Mouse (Mus musculus) embryonic facial prominence, embryonic 12.5 days (tissue): Measurements from ENCODE around the gene Alg10b. TPM values are rescaled to one million over a fixed set of nuclear protein-coding genes. Genes with fewer than 3 reads are reported as not detected.

Source experiments
- microRNA-seq: library from miRNA; unstranded; fragments of <30 nt; microRNA quantifications from one replicate; pipeline ENCODE4, GENCODE M21; 2017
- polyA plus RNA-seq: library from polyadenylated mRNA; unstranded; fragments of >200 nt; fragmentation: Nextera tagmentation; extraction: Ambion mirVana; gene quantifications from 2 replicates; pipeline ENCODE4 v1.2.1, GENCODE M21; 2016

Gene Alg10b
- polyA plus RNA-seq, 1 experiment from 2014 or later: 41.7 TPM

Small RNAs within 50 kb of the gene (microRNA-seq; reads per million reads assigned to microRNA genes)
- gene Mir7648: 0.91 reads per million
